Comparison of ENCODE assay signal across 34 mouse cellular contexts in genomic region chr1:175669456-175669855, GRCm38 (mm10). TPM values are rescaled to one million over a fixed set of nuclear protein-coding genes. Genes with fewer than 3 reads are reported as not detected.
"Had no signal": no experiment of that assay in that cellular context is flagged by ENCODE, and none has a peak within 500 bp of the region (broad histone marks: within the 10 kb centered on the region; RNA-seq: fewer than 3 reads in every experiment).

No protein-coding gene starts in this region.

- H3K36me3 ChIP-seq: heart, embryonic 10.5 days; heart, embryonic 12.5 days; hindbrain, embryonic 13.5 days; hindbrain, embryonic 15.5 days; intestine, embryonic 15.5 days; kidney, embryonic 15.5 days; limb, embryonic 10.5 days; limb, embryonic 12.5 days; liver, embryonic 13.5 days; liver, embryonic 15.5 days had no signal

- DNase-seq: gastrocnemius, postnatal 14 days; gastrocnemius, postnatal 36 days; heart, postnatal 36 days; kidney, adult 11 months; liver, embryonic 13.5 days had no signal

- H3K27me3 ChIP-seq: heart, embryonic 12.5 days; hindbrain, embryonic 13.5 days; hindbrain, embryonic 15.5 days; intestine, embryonic 15.5 days; kidney, embryonic 15.5 days; limb, embryonic 12.5 days; liver, embryonic 13.5 days; liver, embryonic 15.5 days had no signal

- H3K27ac ChIP-seq: heart, embryonic 10.5 days; hindbrain, embryonic 13.5 days; hindbrain, embryonic 15.5 days; hindbrain, postnatal 0 days; intestine, embryonic 15.5 days; kidney, embryonic 15.5 days; kidney, postnatal 0 days; left cerebral cortex, adult 2 months; limb, embryonic 10.5 days; limb, embryonic 12.5 days; liver, embryonic 13.5 days; liver, embryonic 15.5 days had no signal

- H3K9me3 ChIP-seq: heart, embryonic 10.5 days; heart, embryonic 12.5 days; hindbrain, embryonic 13.5 days; hindbrain, embryonic 15.5 days; intestine, embryonic 15.5 days; kidney, embryonic 15.5 days; limb, embryonic 10.5 days; limb, embryonic 12.5 days; liver, embryonic 13.5 days; liver, embryonic 15.5 days had no signal

- H3K4me3 ChIP-seq: heart, embryonic 10.5 days; heart, embryonic 12.5 days; hindbrain, embryonic 13.5 days; hindbrain, embryonic 15.5 days; intestine, embryonic 15.5 days; kidney, embryonic 15.5 days; left cerebral cortex, adult 2 months; limb, embryonic 10.5 days; limb, embryonic 12.5 days; liver, embryonic 13.5 days; liver, embryonic 15.5 days had no signal

- H3K4me2 ChIP-seq: heart, embryonic 12.5 days; hindbrain, embryonic 13.5 days; hindbrain, embryonic 15.5 days; intestine, embryonic 15.5 days; kidney, embryonic 15.5 days; limb, embryonic 12.5 days; liver, embryonic 11.5 days; liver, embryonic 13.5 days; liver, embryonic 15.5 days had no signal

- H3K4me1 ChIP-seq: heart, embryonic 10.5 days; heart, embryonic 12.5 days; hindbrain, embryonic 13.5 days; hindbrain, embryonic 15.5 days; intestine, embryonic 15.5 days; kidney, embryonic 15.5 days; limb, embryonic 10.5 days; liver, embryonic 13.5 days; liver, embryonic 15.5 days had no signal

- H3K9ac ChIP-seq: heart, embryonic 12.5 days; hindbrain, embryonic 13.5 days; hindbrain, embryonic 15.5 days; intestine, embryonic 15.5 days; kidney, embryonic 15.5 days; limb, embryonic 12.5 days; liver, embryonic 13.5 days; liver, embryonic 15.5 days had no signal

RNA-seq across cellular contexts. Expression of gene Wdr64, which starts 28.9 kb away (rescaled TPM):
- total RNA-seq: gastrocnemius, adult 18-20 months; gastrocnemius, adult 8-10 months; gastrocnemius, postnatal 14 days; gastrocnemius, postnatal 36 days; heart, adult 18-20 months; heart, adult 8-10 months; heart, postnatal 10 days; heart, postnatal 36 days; hematopoietic stem cell, adult 5-6 weeks; hindbrain, postnatal 0 days; layer of hippocampus, adult 18-20 months; layer of hippocampus, adult 8-10 months; layer of hippocampus, postnatal 10 days; layer of hippocampus, postnatal 25 days; left cerebral cortex, adult 2 months; left cerebral cortex, postnatal 36 days had no signal
- polyA plus RNA-seq: heart, embryonic 10.5 days; heart, embryonic 12.5 days; heart, embryonic 14.5 days; heart, embryonic 16.5 days; hindbrain, embryonic 13.5 days; hindbrain, embryonic 15.5 days; hindbrain, postnatal 0 days; intestine, embryonic 15.5 days; kidney, postnatal 0 days; large intestine, adult 2 months; limb, embryonic 10.5 days; limb, embryonic 12.5 days; limb, embryonic 14.5 days; liver, embryonic 11.5 days; liver, embryonic 13.5 days; liver, embryonic 15.5 days had no signal

RNA-seq across cellular contexts. Expression of gene Kmo, which starts 49.3 kb away (rescaled TPM):
- total RNA-seq: layer of hippocampus, adult 18-20 months; layer of hippocampus, postnatal 10 days; layer of hippocampus, postnatal 25 days; left cerebral cortex, postnatal 14 days had no signal
- polyA plus RNA-seq: hindbrain, embryonic 15.5 days; limb, embryonic 10.5 days had no signal
